Mouse (Mus musculus): ENCODE results near the gene Fbxw5.

Gene Fbxw5

GRCm38 (mm10) chr2:25500576-25501405 lies at the start of gene Fbxw5:
Gene Fbxw5 (plus strand): TSS chr2:25500750.
- peak; percentile 70 for DNase-seq

- DNase-seq: no peak
Observed at GRCm38 (mm10) chr2:25450853-25451647, 49.5 kb upstream of the Fbxw5 start.

- no peak for DNase-seq
Observed at GRCm38 (mm10) chr2:25452951-25453350, 47.6 kb upstream of the Fbxw5 start.

GRCm38 (mm10) chr2:25456205-25456953 lies 44.2 kb upstream of the Fbxw5 start, which contains the start of gene Clic3:
Gene Clic3 (plus strand): TSS chr2:25456838.
- DNase-seq: no peak

GRCm38 (mm10) chr2:25457022-25457896 lies 43.3 kb upstream of the Fbxw5 start:
- no peak for DNase-seq

- DNase-seq: no peak
Observed at GRCm38 (mm10) chr2:25458911-25459310, 41.6 kb upstream of the Fbxw5 start.

- DNase-seq: no peak
Observed at GRCm38 (mm10) chr2:25460135-25460534, 40.4 kb upstream of the Fbxw5 start.

- peak; percentile 88 to 93 for DNase-seq
Observed at GRCm38 (mm10) chr2:25460551-25461309, 39.8 kb upstream of the Fbxw5 start, which contains the start of gene Paxx. Gene Paxx (minus strand): TSS chr2:25461094.

- peak in 1 of 2 experiments; percentile 23 for DNase-seq
Observed at GRCm38 (mm10) chr2:25461407-25461806, 39.1 kb upstream of the Fbxw5 start.

GRCm38 (mm10) chr2:25463630-25464029 lies 36.9 kb upstream of the Fbxw5 start:
- no peak for DNase-seq

GRCm38 (mm10) chr2:25465256-25465655 lies 35.3 kb upstream of the Fbxw5 start:
- no peak for DNase-seq

- peak; percentile 62 to 69 for DNase-seq
Observed at GRCm38 (mm10) chr2:25465816-25466635, 34.5 kb upstream of the Fbxw5 start.

- DNase-seq: no peak
Observed at GRCm38 (mm10) chr2:25467606-25468303, 32.8 kb upstream of the Fbxw5 start.

GRCm38 (mm10) chr2:25468962-25469915 lies 31.3 kb upstream of the Fbxw5 start:
- DNase-seq: no peak

- no peak for DNase-seq
Observed at GRCm38 (mm10) chr2:25469969-25470368, 30.6 kb upstream of the Fbxw5 start, which contains the start of gene Ptgds. Gene Ptgds (minus strand): TSS chr2:25470046.

- no peak for DNase-seq
Observed at GRCm38 (mm10) chr2:25472550-25472949, 28.0 kb upstream of the Fbxw5 start.

GRCm38 (mm10) chr2:25477541-25477940 lies 23.0 kb upstream of the Fbxw5 start:
- DNase-seq: no peak
